Mouse (Mus musculus) lung, postnatal 0 days (tissue): Measurements from ENCODE around the gene Fam3b.

ENCODE experiments used
- CTCF ChIP-seq: IDR thresholded peaks from 2 replicates; pipeline ENCODE4 v1.5.1; 2016; ENCODE audit warnings: antibody characterized with exemption, mild to moderate bottlenecking
- EP300 ChIP-seq: IDR thresholded peaks from 2 replicates; pipeline ENCODE4 v1.6.1; 2016; ENCODE audit warnings: antibody characterized with exemption, mild to moderate bottlenecking, control low read depth

GRCm38 (mm10) chr16:97441967-97442366 is 72.6 kb downstream of the Fam3b start:
- TF ChIP-seq CTCF = no peak
- TF ChIP-seq EP300 = no peak
